In the genomic region with DNA sequence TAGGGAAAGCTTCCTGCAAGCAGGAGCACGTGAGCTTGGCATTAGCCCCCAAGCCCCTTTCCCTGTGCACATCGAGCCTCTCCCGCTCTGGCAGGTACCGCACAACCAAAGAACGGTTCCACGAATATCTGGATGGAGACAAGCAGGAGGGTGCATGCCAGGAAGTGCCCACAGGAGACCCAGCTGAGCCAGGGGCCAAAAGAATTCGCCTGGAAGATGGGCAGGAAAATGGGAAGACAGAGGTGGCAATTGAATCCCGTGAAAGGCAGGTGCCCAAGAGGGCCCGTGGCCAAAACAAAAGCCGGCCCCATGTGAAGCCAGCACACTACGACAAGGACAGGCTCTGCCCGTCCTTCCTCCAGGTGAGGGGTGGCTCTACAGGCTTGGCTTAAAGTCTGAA, we compare ENCODE assay signal across 8 mouse cellular contexts. TPM values are rescaled to one million over a fixed set of nuclear protein-coding genes. Genes with fewer than 3 reads are reported as not detected.
DNase-seq lines count a peak whose midpoint lies in the region; ATAC-seq and TF ChIP-seq lines count a peak whose summit lies in the region.

No protein-coding gene starts in this region.

- 11% methylated on average over 12 of the region's 12 CpGs for whole genome bisulfite sequencing in cerebellum, adult 2 months
- WGBS in limb, embryonic 11.5 days: 60% methylated on average over 12 of the region's 12 CpGs
- WGBS in stomach, embryonic 14.5 days: 53% methylated on average over 12 of the region's 12 CpGs

- H3K9ac ChIP-seq in limb, embryonic 11.5 days (ENCODE audit: low read length): peak overlapping the region; percentile 80; the same call in 1 of the 2 replicates
- H3K9ac ChIP-seq in stomach, embryonic 14.5 days (replicated peaks; ENCODE audit: low read depth, low read length): 0 out of 2 replicates have a peak overlapping the region, but pooled peaks have one; percentile 55

- H3K36me3 ChIP-seq in megakaryocyte, embryonic 14.5 days (replicated peaks; ENCODE audit: low read length): peaks cover 41% of the 10 kb centered on the region
- H3K36me3 ChIP-seq in limb, embryonic 11.5 days (ENCODE audit: control insufficient read depth, insufficient read depth, low read length): peaks cover 24% of the 10 kb centered on the region
- peaks cover 30% of the 10 kb centered on the region for H3K36me3 ChIP-seq in stomach, embryonic 14.5 days (ENCODE audit: control insufficient read depth, insufficient read depth, low read length)

- H3K27ac ChIP-seq in cerebellum, adult 2 months (ENCODE audit: insufficient read depth, low read length): peak overlapping the region; percentile 92; the same call in 1 of the 2 replicates
- H3K27ac ChIP-seq in limb, embryonic 11.5 days (replicated peaks; ENCODE audit: low read depth, low read length): no peak overlapping the region
- no peak overlapping the region; the same call in 1 of the 2 replicates for H3K27ac ChIP-seq in stomach, embryonic 14.5 days (ENCODE audit: low read length)

- peaks cover 15% of the 10 kb centered on the region for H3K4me1 ChIP-seq in cerebellum, adult 2 months (ENCODE audit: control insufficient read depth, insufficient read depth, low read length)
- H3K4me1 ChIP-seq in megakaryocyte, embryonic 14.5 days: peaks cover 52% of the 10 kb centered on the region
- peaks cover 11% of the 10 kb centered on the region; the same call in 1 of the 2 replicates for H3K4me1 ChIP-seq in limb, embryonic 11.5 days (ENCODE audit: control insufficient read depth, insufficient read depth, low read length)
- H3K4me1 ChIP-seq in stomach, embryonic 14.5 days (ENCODE audit: control insufficient read depth, insufficient read depth, low read length): peaks cover 13% of the 10 kb centered on the region; the same call in 1 of the 2 replicates

- no peaks in the 10 kb centered on the region for H3K9me3 ChIP-seq in megakaryocyte, embryonic 14.5 days
- no peaks in the 10 kb centered on the region for H3K9me3 ChIP-seq in limb, embryonic 11.5 days (ENCODE audit: control insufficient read depth, low read length)
- H3K9me3 ChIP-seq in stomach, embryonic 14.5 days (ENCODE audit: control insufficient read depth, low read depth, low read length): no peaks in the 10 kb centered on the region

- peak overlapping the region; percentile 70 for H3K4me2 ChIP-seq in limb, embryonic 11.5 days (ENCODE audit: low read depth, severe bottlenecking)
- H3K4me2 ChIP-seq in stomach, embryonic 14.5 days (replicated peaks; ENCODE audit: low read depth, low read length): peak overlapping the region; percentile 48

- ATAC-seq in megakaryocyte, adult 5-6 weeks (ENCODE audit: poor library complexity, severe bottlenecking): no peak
- no peak for ATAC-seq in limb, embryonic 11.5 days (ENCODE audit: insufficient number of reproducible peaks, low FRiP score, low TSS enrichment, low read depth)
- ATAC-seq in stomach, embryonic 14.5 days (ENCODE audit: insufficient number of reproducible peaks, insufficient read depth, low FRiP score, low read depth): no peak

- DNase-seq in cerebellum, adult 2 months: no peak
- no peak for DNase-seq in cerebellum, postnatal 14 days
- DNase-seq in limb, embryonic 11.5 days (ENCODE audit: low spot score): no peak
- no peak for DNase-seq in urinary bladder, adult 18-20 months (ENCODE audit: low spot score in 2 of 2)
- DNase-seq in right cerebral cortex, adult 18-20 months: no peak

- no peak for TF ChIP-seq POLR2A in cerebellum, adult 2 months (IDR thresholded peaks at IDR 0.05; ENCODE audit: borderline replicate concordance, insufficient read depth, low read length)

- peak overlapping the region; percentile 96 for H3K4me3 ChIP-seq in cerebellum, adult 2 months (replicated peaks; ENCODE audit: insufficient read depth, low read depth, low read length)
- peak overlapping the region; percentile 100 for H3K4me3 ChIP-seq in megakaryocyte, embryonic 14.5 days (replicated peaks)
- H3K4me3 ChIP-seq in limb, embryonic 11.5 days (ENCODE audit: low read depth, low read length): peak overlapping the region; percentile 68
- H3K4me3 ChIP-seq in stomach, embryonic 14.5 days (ENCODE audit: low read depth, low read length): peak overlapping the region; percentile 60

- TF ChIP-seq CTCF in cerebellum, adult 2 months (IDR thresholded peaks at IDR 0.05; ENCODE audit: borderline replicate concordance, insufficient read depth, low read depth, low read length): no peak

- no peaks in the 10 kb centered on the region for H3K27me3 ChIP-seq in cerebellum, adult 2 months (ENCODE audit: control insufficient read depth, insufficient read depth, low read length)
- peaks cover 5% of the 10 kb centered on the region for H3K27me3 ChIP-seq in megakaryocyte, embryonic 14.5 days (replicated peaks)
- no peaks in the 10 kb centered on the region for H3K27me3 ChIP-seq in limb, embryonic 11.5 days (ENCODE audit: control insufficient read depth, insufficient read depth, low read length)
- no peaks in the 10 kb centered on the region for H3K27me3 ChIP-seq in stomach, embryonic 14.5 days (ENCODE audit: control insufficient read depth, insufficient read depth, low read length)

RNA-seq across cellular contexts. Expression of a gene that starts 0.9 kb away (rescaled TPM):
- polyA plus RNA-seq in cerebellum, adult 2 months (2012; rRNA removed): 168 and 169 TPM in 2 replicates
- 29.8 and 33.0 TPM in 2 replicates for polyA plus RNA-seq in megakaryocyte, embryonic 14.5 days (2012; ENCODE audit: insufficient read depth, low replicate concordance)
- 8.4 and 8.7 TPM in 2 replicates for total RNA-seq in megakaryocyte, adult 5-6 weeks (2015)
- total RNA-seq in megakaryocyte, adult 5-6 weeks (2017): 10.5 and 14.6 TPM in 2 replicates
- 37.3 and 38.2 TPM in 2 replicates for polyA plus RNA-seq in limb, embryonic 11.5 days (2014; fragmentation: Nextera tagmentation; extraction: Ambion mirVana)
- 40.9 and 46.3 TPM in 2 replicates for polyA plus RNA-seq in stomach, embryonic 14.5 days (2014; fragmentation: Nextera tagmentation; extraction: Ambion mirVana)

RNA-seq across cellular contexts. Expression of a gene that starts 4.6 kb away (rescaled TPM):
- 3.0 and 3.5 TPM in 2 replicates for polyA plus RNA-seq in cerebellum, adult 2 months (2012; rRNA removed)
- 2.8 and 12.2 TPM in 2 replicates for polyA plus RNA-seq in megakaryocyte, embryonic 14.5 days (2012; ENCODE audit: insufficient read depth, low replicate concordance)
- total RNA-seq in megakaryocyte, adult 5-6 weeks (2015): 0.32 and 0.85 TPM in 2 replicates
- total RNA-seq in megakaryocyte, adult 5-6 weeks (2017): not detected in 2 replicates
- polyA plus RNA-seq in limb, embryonic 11.5 days (2014; fragmentation: Nextera tagmentation; extraction: Ambion mirVana): 1.2 TPM in 2 replicates
- 1.1 and 1.6 TPM in 2 replicates for polyA plus RNA-seq in stomach, embryonic 14.5 days (2014; fragmentation: Nextera tagmentation; extraction: Ambion mirVana)

RNA-seq across cellular contexts. Expression of a gene that starts 8.1 kb away (rescaled TPM):
- 7.2 and 9.3 TPM in 2 replicates for polyA plus RNA-seq in cerebellum, adult 2 months (2012; rRNA removed)
- 2.0 TPM in 1 of 2 replicates, not detected in the other for polyA plus RNA-seq in megakaryocyte, embryonic 14.5 days (2012; ENCODE audit: insufficient read depth, low replicate concordance)
- not detected in 2 replicates for total RNA-seq in megakaryocyte, adult 5-6 weeks (2015)
- not detected in 2 replicates for total RNA-seq in megakaryocyte, adult 5-6 weeks (2017)
- polyA plus RNA-seq in limb, embryonic 11.5 days (2014; fragmentation: Nextera tagmentation; extraction: Ambion mirVana): 19.0 and 19.9 TPM in 2 replicates
- polyA plus RNA-seq in stomach, embryonic 14.5 days (2014; fragmentation: Nextera tagmentation; extraction: Ambion mirVana): 14.1 and 14.4 TPM in 2 replicates

RNA-seq across cellular contexts. Expression of a gene that starts 47.6 kb away (rescaled TPM):
- 17.0 and 18.2 TPM in 2 replicates for polyA plus RNA-seq in cerebellum, adult 2 months (2012; rRNA removed)
- polyA plus RNA-seq in megakaryocyte, embryonic 14.5 days (2012; ENCODE audit: insufficient read depth, low replicate concordance): 7.9 and 14.9 TPM in 2 replicates
- 3.6 and 4.1 TPM in 2 replicates for total RNA-seq in megakaryocyte, adult 5-6 weeks (2015)
- total RNA-seq in megakaryocyte, adult 5-6 weeks (2017): 2.7 and 2.8 TPM in 2 replicates
- 19.7 and 21.1 TPM in 2 replicates for polyA plus RNA-seq in limb, embryonic 11.5 days (2014; fragmentation: Nextera tagmentation; extraction: Ambion mirVana)
- polyA plus RNA-seq in stomach, embryonic 14.5 days (2014; fragmentation: Nextera tagmentation; extraction: Ambion mirVana): 31.3 and 31.7 TPM in 2 replicates

RNA-seq across cellular contexts. Expression of a gene that starts 47.9 kb away (rescaled TPM):
- polyA plus RNA-seq in cerebellum, adult 2 months (2012; rRNA removed): 518 and 557 TPM in 2 replicates
- polyA plus RNA-seq in megakaryocyte, embryonic 14.5 days (2012; ENCODE audit: insufficient read depth, low replicate concordance): 76.9 and 392 TPM in 2 replicates
- 108 and 113 TPM in 2 replicates for total RNA-seq in megakaryocyte, adult 5-6 weeks (2015)
- 77.8 and 92.8 TPM in 2 replicates for total RNA-seq in megakaryocyte, adult 5-6 weeks (2017)
- polyA plus RNA-seq in limb, embryonic 11.5 days (2014; fragmentation: Nextera tagmentation; extraction: Ambion mirVana): 413 and 428 TPM in 2 replicates
- 444 and 502 TPM in 2 replicates for polyA plus RNA-seq in stomach, embryonic 14.5 days (2014; fragmentation: Nextera tagmentation; extraction: Ambion mirVana)
